Mouse (Mus musculus) right cerebral cortex, postnatal 14 days (tissue): ENCODE measurements at regions not wholly inside any gene's neighbourhood (a gene's known extent, or its start where the extent isn't known, plus 50 kb on each side); places are given as distances from the start of the nearest gene placed in this dataset.
"Not testable (repeated sequence)": the region's sequence is repeated elsewhere in the genome, so short reads cannot be mapped to it uniquely, and the experiment has no call there.

Experiments used
- DNase-seq: peaks from one replicate; pipeline ENCODE4 v3.0.0; 2022

DNA sequence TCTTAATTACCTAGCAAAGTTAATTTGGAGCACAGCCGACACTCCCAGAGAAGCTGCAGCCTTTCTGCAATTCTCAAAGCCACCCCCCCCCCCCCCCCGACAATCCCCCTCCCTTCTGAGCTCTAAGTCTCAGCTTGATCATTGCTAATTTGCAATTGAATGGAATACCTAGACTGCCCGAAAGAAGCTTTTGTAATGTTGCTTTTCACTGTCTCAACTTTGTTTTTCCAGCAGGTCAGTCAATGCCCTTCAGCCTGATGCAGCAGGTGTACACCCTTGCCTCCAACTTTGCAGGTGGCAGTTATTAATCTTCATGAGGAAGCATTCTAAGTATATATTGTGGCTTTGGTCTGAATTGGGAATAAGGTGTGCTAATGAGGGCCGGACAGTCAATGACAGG, 1006.6 kb upstream of the Gm8797 start:
- no peak for DNase-seq

DNA sequence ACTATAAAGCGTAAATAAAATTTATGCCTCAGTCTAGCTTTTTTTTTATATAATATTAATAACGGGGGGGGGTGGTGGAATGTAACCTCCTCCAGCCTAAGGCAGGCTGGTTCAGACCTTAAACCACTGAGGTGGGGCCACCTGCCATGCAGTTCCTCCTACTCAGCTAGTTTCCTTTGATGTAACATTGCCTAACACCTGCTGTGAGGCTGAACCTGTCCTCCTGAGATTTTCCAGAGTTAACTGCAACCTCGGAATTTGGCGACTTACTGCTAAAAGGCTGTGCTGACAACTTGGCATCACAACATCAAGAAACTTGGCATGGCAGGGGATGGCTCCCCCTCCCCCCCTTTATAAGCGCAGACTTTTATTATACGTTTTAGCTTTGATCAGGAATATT, 1006.0 kb upstream of the Gm8797 start:
- no peak for DNase-seq

- DNase-seq: no peak
Measured at GRCm38 (mm10) chr3:4756099-4756498, 994.5 kb upstream of the Gm8797 start.

DNA sequence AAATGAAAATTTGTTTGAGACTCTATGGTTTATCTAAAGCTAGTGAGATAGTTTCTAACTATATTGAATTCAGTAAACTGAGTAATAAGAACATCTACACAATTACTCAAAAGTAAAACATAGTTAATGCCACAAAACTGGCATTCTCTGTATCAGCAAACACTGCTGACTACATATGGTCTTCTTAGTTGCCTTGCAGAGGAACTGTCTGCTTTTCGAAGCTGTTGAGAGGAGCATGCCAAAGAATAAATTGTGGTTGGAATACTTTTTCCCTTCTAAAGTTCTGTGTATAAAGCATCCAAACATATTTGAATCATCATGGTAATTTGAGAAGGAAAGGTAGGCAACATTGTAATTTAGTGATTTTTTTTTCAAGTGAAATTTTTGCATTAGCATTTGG, 993.5 kb upstream of the Gm8797 start:
- DNase-seq: no peak

DNA sequence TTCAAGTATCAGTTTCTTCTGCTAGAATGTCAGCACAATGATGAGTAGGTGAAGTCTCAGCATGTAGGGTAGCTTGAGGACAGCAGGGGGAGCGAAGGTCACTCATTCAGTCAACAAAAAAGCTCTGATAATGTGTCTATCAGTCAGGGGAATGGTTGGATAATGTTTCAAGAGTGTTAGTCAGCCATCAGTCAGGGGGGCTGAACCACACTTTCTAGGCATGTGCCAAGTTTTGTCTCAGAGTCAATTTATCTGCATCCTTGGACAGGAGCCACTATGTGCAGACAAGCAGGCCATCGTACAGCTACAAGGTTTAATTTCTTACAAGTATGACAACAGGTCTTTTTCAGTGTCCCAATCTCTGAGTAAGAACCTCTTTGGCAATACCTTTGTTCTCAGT, 987.5 kb upstream of the Gm8797 start:
- no peak for DNase-seq

DNA sequence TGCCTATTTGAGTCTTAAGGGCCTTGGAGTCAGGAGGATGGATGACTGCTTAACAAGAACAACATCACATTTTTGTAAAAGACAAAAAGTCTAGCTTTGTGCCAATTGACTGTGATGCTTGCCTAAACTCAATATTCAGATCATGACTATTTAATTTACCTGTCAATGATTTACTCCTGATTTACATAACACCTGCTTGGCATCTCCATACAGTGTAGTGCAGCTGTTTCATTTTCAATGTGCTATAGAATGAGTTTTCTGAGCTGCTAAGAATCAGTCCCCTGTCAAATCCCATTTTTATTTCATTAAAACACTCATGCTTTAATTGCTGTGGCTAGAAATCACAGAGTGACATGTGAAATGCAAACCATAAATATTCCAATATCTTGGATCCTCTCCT, 974.0 kb upstream of the Gm8797 start:
- DNase-seq: no peak

- no peak for DNase-seq
Measured at GRCm38 (mm10) chr3:4785160-4785559, 965.4 kb upstream of the Gm8797 start.

GRCm38 (mm10) chr3:4793141-4793540, 957.5 kb upstream of the Gm8797 start:
- no peak for DNase-seq

GRCm38 (mm10) chr3:4796041-4796908, 954.3 kb upstream of the Gm8797 start:
- DNase-seq: no peak

- peak; percentile 70 for DNase-seq
Measured at GRCm38 (mm10) chr3:4796909-4797566, 953.6 kb upstream of the Gm8797 start.

GRCm38 (mm10) chr3:4797567-4797940, 953.1 kb upstream of the Gm8797 start:
- no peak for DNase-seq

- no peak for DNase-seq
Measured at GRCm38 (mm10) chr3:4798366-4798765, 952.2 kb upstream of the Gm8797 start.

GRCm38 (mm10) chr3:4834459-4834858, 916.1 kb upstream of the Gm8797 start:
- no peak for DNase-seq

GRCm38 (mm10) chr3:4835645-4836044, 915.0 kb upstream of the Gm8797 start:
- DNase-seq: no peak

DNA sequence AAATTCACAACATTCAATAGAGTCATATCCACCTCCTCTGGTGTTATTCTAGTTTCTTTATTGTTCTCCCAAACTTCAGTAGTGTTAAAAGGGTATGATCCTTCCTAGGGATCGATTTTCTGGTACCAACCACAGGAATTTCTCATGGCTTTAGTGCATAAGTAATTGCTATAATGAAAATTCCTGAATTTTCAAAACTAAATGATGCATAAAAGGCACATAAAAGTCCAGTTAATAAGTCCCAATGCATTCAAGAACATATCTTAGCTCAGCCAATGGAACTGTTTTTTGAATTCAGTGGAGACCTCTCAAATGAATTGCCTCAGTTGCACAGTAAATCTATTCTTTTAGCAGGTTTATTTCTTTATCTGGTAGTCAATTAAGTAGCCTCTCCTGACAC, 913.7 kb upstream of the Gm8797 start:
- DNase-seq: no peak

DNA sequence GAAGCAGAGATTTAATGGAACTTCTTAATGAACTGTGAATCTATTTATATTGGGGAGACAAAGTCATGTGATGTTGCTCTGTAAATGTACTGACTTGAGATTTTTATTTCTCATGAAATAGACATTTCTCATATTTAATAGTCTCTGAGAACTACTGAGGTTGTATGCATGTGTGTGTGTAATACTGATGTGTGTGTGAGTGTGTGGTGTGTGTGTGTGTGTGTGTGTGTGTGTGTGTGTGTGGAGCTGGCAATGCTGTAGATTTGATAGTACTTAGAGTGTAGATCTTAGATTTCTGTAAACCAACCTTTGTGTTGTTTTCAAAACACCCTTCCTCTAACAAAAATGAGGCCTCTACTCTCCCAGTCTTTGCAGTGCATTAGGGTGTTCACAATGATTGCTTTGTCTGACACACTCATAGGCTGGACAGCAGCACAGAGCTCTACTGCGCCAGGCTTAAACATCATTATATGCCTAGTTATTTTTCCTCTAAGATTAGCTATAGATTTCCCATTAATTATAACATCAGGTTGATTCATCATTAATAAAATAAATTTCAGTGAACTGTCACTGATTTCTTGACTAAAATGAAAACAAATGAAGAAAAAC, 895.5 kb upstream of the Gm8797 start:
- DNase-seq: no peak

DNA sequence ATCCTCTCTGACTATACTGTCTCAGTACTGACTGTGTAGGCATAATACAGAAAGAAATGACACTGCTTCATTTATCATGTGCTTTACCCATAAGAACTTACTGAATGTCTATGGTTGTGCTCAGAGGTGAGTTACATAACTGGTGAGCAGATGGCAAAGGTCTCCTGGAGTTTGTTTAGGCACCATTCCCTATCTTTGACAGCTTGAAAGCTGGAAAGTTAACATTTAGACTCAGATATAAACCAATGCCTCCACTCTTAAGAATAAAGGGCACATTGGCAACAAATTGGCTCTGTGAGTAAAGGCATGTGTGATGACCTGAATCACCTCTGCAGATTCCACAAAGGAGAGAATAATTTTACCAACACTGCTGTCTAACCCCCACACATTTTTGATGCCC, 894.0 kb upstream of the Gm8797 start:
- DNase-seq: no peak

- no peak for DNase-seq
Measured at GRCm38 (mm10) chr3:4866226-4866625, 884.4 kb upstream of the Gm8797 start.

- DNase-seq: no peak
Measured at GRCm38 (mm10) chr3:4885916-4886315, 864.7 kb upstream of the Gm8797 start.

DNA sequence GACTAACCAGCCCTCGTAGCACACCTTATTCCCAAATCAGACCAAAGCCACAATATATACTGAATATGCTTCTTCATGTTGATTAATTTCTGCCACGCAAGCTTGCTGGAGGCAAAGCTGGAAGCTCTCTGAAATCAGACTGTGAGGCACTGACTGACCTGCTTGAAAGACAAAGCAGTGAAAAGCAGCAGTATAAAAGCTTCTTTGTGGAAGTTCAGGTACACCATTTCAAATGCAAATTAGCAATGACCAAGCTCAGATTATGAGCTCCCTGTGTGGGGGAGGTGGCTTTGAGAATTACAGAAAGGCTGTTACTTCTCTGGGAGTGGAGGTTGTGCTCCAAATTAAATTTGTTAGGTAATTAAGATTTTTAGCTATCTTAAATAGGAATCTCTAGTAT, 857.5 kb upstream of the Gm8797 start:
- no peak for DNase-seq

DNA sequence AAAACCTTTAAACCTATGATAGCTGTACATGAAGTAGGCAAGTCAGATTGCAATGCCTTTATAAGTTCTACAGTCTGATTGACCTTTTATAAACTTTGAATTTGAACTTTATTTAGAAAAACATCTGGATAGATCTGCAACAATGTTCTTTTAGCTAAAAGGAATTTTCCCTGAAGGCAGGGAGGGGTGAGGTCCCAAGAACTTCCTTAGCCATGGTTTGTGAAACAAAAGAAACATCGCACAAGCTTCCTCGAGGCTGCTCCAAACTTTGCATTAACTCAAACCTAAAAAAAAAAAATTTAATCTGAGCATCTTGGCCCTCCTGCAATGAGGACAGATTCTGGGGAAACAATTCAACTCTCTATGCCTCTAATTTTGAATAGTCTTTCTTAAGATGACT, 854.8 kb upstream of the Gm8797 start:
- DNase-seq: no peak

GRCm38 (mm10) chr3:4907556-4907955, 843.0 kb upstream of the Gm8797 start:
- not testable (repeated sequence) for DNase-seq

GRCm38 (mm10) chr3:4930731-4931130, 819.9 kb upstream of the Gm8797 start:
- not testable (repeated sequence) for DNase-seq

- DNase-seq: no peak
Measured at GRCm38 (mm10) chr3:4971496-4971895, 779.1 kb upstream of the Gm8797 start.
